Mouse (Mus musculus) embryonic facial prominence, embryonic 11.5 days (tissue): ENCODE measurements around the gene Rnaseh2a. TPM values are rescaled to one million over a fixed set of nuclear protein-coding genes. Genes with fewer than 3 reads are reported as not detected.

Source experiments
- ATAC-seq: fragments of 200-750 bp; cut with Nextera tagmentation; replicated peaks from 2 replicates; pipeline ENCODE4 v1.8.0; 2017; ENCODE audit warnings: low read depth; ENCODE audit not compliant: insufficient number of reproducible peaks, low FRiP score, low TSS enrichment
- DNase-seq: peaks from one replicate; pipeline ENCODE4 v3.0.0-alpha.2; 2015; ENCODE audit warnings: low spot score
- H3K27ac ChIP-seq: fragments of 300-500 bp; sonication (generic); replicated peaks from 2 replicates; pipeline ENCODE4 v1.5.1; 2014; ENCODE audit warnings: mild to moderate bottlenecking, low read depth, low read length, control low read depth
- H3K27me3 ChIP-seq: fragments of 300-500 bp; sonication (generic); 2 replicates; pipeline ENCODE4 v1.6.1; 2014; ENCODE audit warnings: mild to moderate bottlenecking, low read length, moderate library complexity, mixed read lengths; ENCODE audit not compliant: control insufficient read depth, insufficient read depth
- H3K36me3 ChIP-seq: fragments of 300-500 bp; sonication (generic); replicated peaks from 2 replicates; pipeline ENCODE4 v1.6.1; 2014; ENCODE audit warnings: low read depth, mild to moderate bottlenecking, low read length, moderate library complexity, mixed read lengths; ENCODE audit not compliant: control insufficient read depth, insufficient read depth
- H3K4me1 ChIP-seq: fragments of 300-500 bp; sonication (generic); 2 replicates; pipeline ENCODE4 v1.6.1; 2014; ENCODE audit warnings: low read length, mixed read lengths; ENCODE audit not compliant: control insufficient read depth, insufficient read depth
- H3K4me2 ChIP-seq: fragments of 300-500 bp; sonication (generic); 2 replicates; pipeline ENCODE4 v1.6.1; 2014; ENCODE audit warnings: low read depth, mild to moderate bottlenecking, control low read depth, low read length, moderate library complexity
- H3K4me3 ChIP-seq: fragments of 300-500 bp; sonication (generic); 2 replicates; pipeline ENCODE4 v1.5.1; 2014; ENCODE audit warnings: low read depth, low read length, control low read depth
- H3K9ac ChIP-seq: fragments of 300-500 bp; sonication (generic); replicated peaks from 2 replicates; pipeline ENCODE4 v1.6.1; 2014; ENCODE audit warnings: mild to moderate bottlenecking, control low read depth, low read length
- H3K9me3 ChIP-seq: fragments of 300-500 bp; sonication (generic); replicated peaks from 2 replicates; pipeline ENCODE4 v1.6.1; 2016; ENCODE audit warnings: mild to moderate bottlenecking, low read length, inconsistent platforms, mixed read lengths; ENCODE audit not compliant: control insufficient read depth
- WGBS: fragments of 180-500 bp; shearing (Covaris S2); extraction: QIAGEN DNeasy Blood & Tissue Kit; methylation state at CpG from one replicate; pipeline ENCODE4 v1.1.7; 2014; 5-methylcytosine and 5-hydroxymethylcytosine counted together
- polyA plus RNA-seq: library from polyadenylated mRNA; unstranded; fragments of >200 nt; fragmentation: Nextera tagmentation; extraction: Ambion mirVana; gene quantifications from 2 replicates; pipeline ENCODE4 v1.2.1, GENCODE M21; 2014

Rnaseh2a gene
- polyA plus RNA-seq, 1 experiment from 2014 or later = 109 TPM

- Histone ChIP-seq H3K4me2 (no peak overlapping the region), H3K9me3 (no peaks in the 10 kb centered on the region), H3K4me3 (no peak overlapping the region), H3K27me3 (peaks cover 28% of the 10 kb centered on the region), H3K9ac (no peak overlapping the region), H3K36me3 (no peaks in the 10 kb centered on the region), H3K4me1 (peaks cover 5% of the 10 kb centered on the region; the same call in 1 of the 2 replicates), H3K27ac (no peak overlapping the region)
- ATAC-seq (no peak), DNase-seq (no peak)
- 86% methylated on average over 13 of the region's 13 CpGs for WGBS
Observed at GRCm38 (mm10) chr8:84930582-84930981, 39.0 kb downstream of the Rnaseh2a start.

GRCm38 (mm10) chr8:84928456-84929306 lies 40.9 kb downstream of the Rnaseh2a start:
- Histone ChIP-seq H3K4me3 (peak overlapping the region; percentile 34), H3K4me1 (no peaks in the 10 kb centered on the region), H3K9ac (peak overlapping the region; percentile 25; the same call in 1 of the 2 replicates), H3K4me2 (peak overlapping the region; percentile 68), H3K27ac (no peak overlapping the region), H3K36me3 (no peaks in the 10 kb centered on the region), H3K9me3 (no peaks in the 10 kb centered on the region), H3K27me3 (peaks cover 13% of the 10 kb centered on the region)
- WGBS = 2% methylated on average over 52 of the region's 52 CpGs
- DNase-seq (peak; percentile 88), ATAC-seq (peak; percentile 76)

- Histone ChIP-seq H3K9me3 (no peaks in the 10 kb centered on the region), H3K9ac (no peak overlapping the region), H3K36me3 (no peaks in the 10 kb centered on the region), H3K27me3 (peaks cover 13% of the 10 kb centered on the region), H3K4me1 (no peaks in the 10 kb centered on the region), H3K4me2 (no peak overlapping the region), H3K4me3 (no peak overlapping the region), H3K27ac (no peak overlapping the region)
- DNase-seq (no peak), ATAC-seq (no peak)
- 86% methylated on average over 1 of the region's 1 CpGs for WGBS
Observed at GRCm38 (mm10) chr8:84927513-84927912, 42.1 kb downstream of the Rnaseh2a start.

- H3K9me3 ChIP-seq = no peaks in the 10 kb centered on the region
- no peaks in the 10 kb centered on the region for H3K4me1 ChIP-seq
- DNase-seq (no peak), ATAC-seq (no peak)
- H3K4me2 ChIP-seq = no peak overlapping the region
- no peak overlapping the region for H3K27ac ChIP-seq
- no peak overlapping the region for H3K9ac ChIP-seq
- peaks cover 13% of the 10 kb centered on the region for H3K27me3 ChIP-seq
- no peak overlapping the region for H3K4me3 ChIP-seq
- WGBS = 75% methylated on average over 7 of the region's 7 CpGs
- no peaks in the 10 kb centered on the region for H3K36me3 ChIP-seq
Observed at GRCm38 (mm10) chr8:84925557-84925956, 44.0 kb downstream of the Rnaseh2a start.

- Histone ChIP-seq H3K4me1 (no peaks in the 10 kb centered on the region), H3K9ac (no peak overlapping the region), H3K9me3 (no peaks in the 10 kb centered on the region), H3K27ac (no peak overlapping the region), H3K36me3 (no peaks in the 10 kb centered on the region), H3K4me2 (no peak overlapping the region), H3K4me3 (no peak overlapping the region), H3K27me3 (peaks cover 6% of the 10 kb centered on the region)
- 82% methylated on average over 2 of the region's 2 CpGs for WGBS
- no peak for ATAC-seq
- no peak for DNase-seq
Observed at GRCm38 (mm10) chr8:84921596-84921995, 48.0 kb downstream of the Rnaseh2a start.

- ATAC-seq = no peak
Observed at GRCm38 (mm10) chr8:84918646-84919045, 50.9 kb downstream of the Rnaseh2a start.

GRCm38 (mm10) chr8:84917781-84918180 lies 51.8 kb downstream of the Rnaseh2a start:
- H3K27ac ChIP-seq = no peak overlapping the region
- no peaks in the 10 kb centered on the region; the same call in 1 of the 2 replicates for H3K4me1 ChIP-seq
- H3K9ac ChIP-seq = no peak overlapping the region
- H3K36me3 ChIP-seq = no peaks in the 10 kb centered on the region
- no peaks in the 10 kb centered on the region; the same call in 1 of the 2 replicates for H3K9me3 ChIP-seq
- no peak overlapping the region for H3K4me3 ChIP-seq
- peaks cover 18% of the 10 kb centered on the region for H3K27me3 ChIP-seq
- no peak overlapping the region for H3K4me2 ChIP-seq
- no peak for ATAC-seq
- DNase-seq = no peak
- WGBS = 28% methylated on average over 20 of the region's 20 CpGs

More at GRCm38 (mm10) chr8:84918646-84919045, 50.9 kb downstream of the Rnaseh2a start:
- H3K9ac ChIP-seq = no peak overlapping the region
- H3K4me2 ChIP-seq = no peak overlapping the region
- no peaks in the 10 kb centered on the region for H3K36me3 ChIP-seq
- no peaks in the 10 kb centered on the region; the same call in 1 of the 2 replicates for H3K9me3 ChIP-seq
- no peak overlapping the region for H3K4me3 ChIP-seq
- WGBS = 92% methylated on average over 15 of the region's 15 CpGs
- H3K4me1 ChIP-seq = no peaks in the 10 kb centered on the region
- no peak overlapping the region for H3K27ac ChIP-seq
- peaks cover 9% of the 10 kb centered on the region for H3K27me3 ChIP-seq
- DNase-seq = no peak

GRCm38 (mm10) chr8:84915269-84915668 lies 54.3 kb downstream of the Rnaseh2a start:
- ATAC-seq (no peak), DNase-seq (no peak)
- Histone ChIP-seq H3K9ac (no peak overlapping the region), H3K4me2 (no peak overlapping the region), H3K4me1 (no peaks in the 10 kb centered on the region; the same call in 1 of the 2 replicates), H3K36me3 (no peaks in the 10 kb centered on the region), H3K4me3 (no peak overlapping the region), H3K27me3 (peaks cover 31% of the 10 kb centered on the region), H3K9me3 (no peaks in the 10 kb centered on the region; the same call in 1 of the 2 replicates), H3K27ac (no peak overlapping the region)
- 95% methylated on average over 8 of the region's 8 CpGs for WGBS
